Mouse (Mus musculus) limb, embryonic 12.5 days (tissue): ENCODE measurements around the gene Rad9b. TPM values are rescaled to one million over a fixed set of nuclear protein-coding genes. Genes with fewer than 3 reads are reported as not detected.
"Not testable (repeated sequence)": the region's sequence is repeated elsewhere in the genome, so short reads cannot be mapped to it uniquely, and the experiment has no call there.

Experiments
- ATAC-seq: fragments of 200-750 bp; cut with Nextera tagmentation; 2 replicates; pipeline ENCODE4 v1.8.0; 2017; ENCODE audit warnings: low read depth, moderate TSS enrichment; ENCODE audit not compliant: insufficient number of reproducible peaks, insufficient read depth, low FRiP score, low TSS enrichment
- H3K27ac ChIP-seq: fragments of 300-500 bp; sonication (generic); 2 replicates; pipeline ENCODE4 v1.5.1; 2016; ENCODE audit warnings: mild to moderate bottlenecking, moderate library complexity
- H3K27me3 ChIP-seq: fragments of 300-500 bp; sonication (generic); 2 replicates; pipeline ENCODE4 v1.6.1; 2016; ENCODE audit warnings: mild to moderate bottlenecking, moderate library complexity
- H3K36me3 ChIP-seq: fragments of 300-500 bp; sonication (generic); 2 replicates; pipeline ENCODE4 v1.6.1; 2016; ENCODE audit warnings: mild to moderate bottlenecking, moderate library complexity
- H3K4me1 ChIP-seq: fragments of 300-500 bp; sonication (generic); replicated peaks from 2 replicates; pipeline ENCODE4 v1.6.1; 2016
- H3K4me2 ChIP-seq: fragments of 300-500 bp; sonication (generic); 2 replicates; pipeline ENCODE4 v1.6.1; 2016; ENCODE audit warnings: mild to moderate bottlenecking, moderate library complexity
- H3K4me3 ChIP-seq: fragments of 300-500 bp; sonication (generic); replicated peaks from 2 replicates; pipeline ENCODE4 v1.5.1; 2016; ENCODE audit warnings: mild to moderate bottlenecking
- H3K9ac ChIP-seq: fragments of 300-500 bp; sonication (generic); replicated peaks from 2 replicates; pipeline ENCODE4 v1.6.1; 2016; ENCODE audit warnings: mild to moderate bottlenecking, moderate library complexity
- H3K9me3 ChIP-seq: fragments of 300-500 bp; sonication (generic); 2 replicates; pipeline ENCODE4 v1.6.1; 2016; ENCODE audit warnings: mild to moderate bottlenecking, moderate library complexity
- WGBS: fragments of 180-500 bp; shearing (Covaris S2); methylation state at CpG from one replicate; pipeline ENCODE4 v1.1.7; 2016; 5-methylcytosine and 5-hydroxymethylcytosine counted together
- polyA plus RNA-seq: library from polyadenylated mRNA; unstranded; fragments of >200 nt; fragmentation: Nextera tagmentation; extraction: Ambion mirVana; gene quantifications from 2 replicates; pipeline ENCODE4 v1.2.1, GENCODE M21; 2016

Gene Rad9b
- polyA plus RNA-seq, 1 experiment from 2014 or later, result 15.8 TPM

GRCm38 (mm10) chr5:122323523-122323922 lies 30.5 kb downstream of the Rad9b start:
- Histone ChIP-seq H3K27me3 (no peaks in the 10 kb centered on the region), H3K27ac (no peak overlapping the region), H3K4me3 (no peak overlapping the region), H3K9me3 (no peaks in the 10 kb centered on the region), H3K4me2 (no peak overlapping the region), H3K9ac (no peak overlapping the region), H3K36me3 (peaks cover 62% of the 10 kb centered on the region), H3K4me1 (peaks cover 6% of the 10 kb centered on the region)
- ATAC-seq, result no peak
- 76% methylated on average over 8 of the region's 8 CpGs for WGBS

DNA sequence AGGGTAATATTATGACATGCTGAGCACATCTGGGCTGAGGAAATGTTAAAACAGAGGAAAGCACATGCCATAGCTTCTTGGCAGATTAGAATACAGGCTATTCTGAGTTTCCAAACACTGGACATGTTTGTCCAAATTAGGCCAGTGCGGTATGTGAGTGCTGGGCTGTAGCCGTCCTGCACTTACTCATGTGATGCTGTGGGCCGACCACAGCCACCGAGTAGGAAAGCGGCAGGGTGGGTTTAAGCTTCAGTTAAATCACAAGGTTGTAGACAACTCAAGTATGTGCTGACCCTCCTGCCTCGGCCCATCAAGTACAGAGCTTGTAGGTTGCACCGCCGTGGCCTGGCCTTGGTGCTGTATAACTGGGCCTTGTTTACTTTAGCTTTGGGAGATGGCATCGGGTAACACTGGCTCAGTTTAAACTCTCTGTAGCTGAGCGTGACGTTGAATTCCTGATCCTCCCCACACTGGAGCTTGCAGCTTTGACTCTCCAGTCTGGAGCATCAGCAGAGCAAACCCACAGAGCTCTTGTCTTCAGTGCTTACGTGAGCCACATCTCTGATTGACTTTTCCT lies 33.7 kb downstream of the Rad9b start:
- peaks cover 72% of the 10 kb centered on the region for H3K36me3 ChIP-seq
- no peak overlapping the region for H3K4me2 ChIP-seq
- no peak overlapping the region for H3K9ac ChIP-seq
- H3K9me3 ChIP-seq, result no peaks in the 10 kb centered on the region
- H3K4me3 ChIP-seq, result no peak overlapping the region
- no peaks in the 10 kb centered on the region for H3K27me3 ChIP-seq
- WGBS, result 62% methylated on average over 12 of the region's 12 CpGs
- no peak for ATAC-seq
- peaks cover 7% of the 10 kb centered on the region for H3K4me1 ChIP-seq
- no peak overlapping the region for H3K27ac ChIP-seq

DNA sequence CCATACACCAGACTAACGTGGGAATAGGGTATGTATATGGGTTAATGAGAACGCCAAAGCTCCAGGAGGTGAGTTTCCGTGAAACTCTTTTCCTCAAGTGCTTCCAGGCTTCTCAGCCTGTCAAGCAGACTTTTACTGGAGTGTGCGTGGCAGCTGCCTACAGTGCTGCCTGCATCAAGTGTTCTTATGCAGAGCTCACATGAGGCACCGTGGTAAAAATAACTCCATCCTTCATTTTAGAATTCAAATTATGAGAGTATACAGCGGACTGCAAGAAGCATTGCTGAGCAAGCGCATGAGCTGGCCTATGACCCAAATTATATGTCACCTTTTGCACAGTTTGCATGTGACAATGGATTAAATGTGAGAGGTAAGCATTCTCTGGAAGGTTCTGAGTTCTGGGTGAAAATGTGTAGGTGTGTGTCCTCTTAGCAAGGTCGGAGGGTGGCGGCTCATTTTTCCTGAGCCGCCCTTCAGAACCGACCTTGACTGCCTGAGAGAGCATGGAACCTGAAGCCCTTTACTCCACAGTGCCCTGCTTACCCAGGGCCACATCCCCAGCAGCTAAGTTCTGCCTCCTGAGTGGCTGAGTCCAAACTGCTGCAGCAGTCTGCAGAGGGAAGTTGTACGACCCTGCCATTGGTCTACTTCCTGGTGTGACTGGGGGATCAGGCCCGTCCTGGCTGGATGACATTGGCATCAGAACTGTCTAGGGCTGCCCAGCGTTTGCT lies 34.4 kb downstream of the Rad9b start:
- H3K4me1 ChIP-seq, result peaks cover 7% of the 10 kb centered on the region
- H3K4me3 ChIP-seq, result no peak overlapping the region
- no peaks in the 10 kb centered on the region for H3K9me3 ChIP-seq
- WGBS, result 77% methylated on average over 14 of the region's 14 CpGs
- no peak overlapping the region for H3K27ac ChIP-seq
- no peak overlapping the region for H3K4me2 ChIP-seq
- H3K9ac ChIP-seq, result no peak overlapping the region
- no peak for ATAC-seq
- H3K36me3 ChIP-seq, result peaks cover 67% of the 10 kb centered on the region
- no peaks in the 10 kb centered on the region for H3K27me3 ChIP-seq

- not testable (repeated sequence) for H3K9ac ChIP-seq, H3K4me1 ChIP-seq, H3K9me3 ChIP-seq, H3K4me2 ChIP-seq, H3K27me3 ChIP-seq, ATAC-seq, H3K4me3 ChIP-seq, H3K27ac ChIP-seq
- peaks cover 68% of the 10 kb centered on the region for H3K36me3 ChIP-seq
- whole genome bisulfite sequencing, result 82% methylated on average over 3 of the region's 3 CpGs
These were observed 35.1 kb downstream of the Rad9b start for GRCm38 (mm10) chr5:122318976-122319375.

- WGBS, result 71% methylated on average over 3 of the region's 3 CpGs
- Histone ChIP-seq H3K9me3 (no peaks in the 10 kb centered on the region), H3K4me2 (no peak overlapping the region), H3K27ac (no peak overlapping the region), H3K4me3 (no peak overlapping the region), H3K36me3 (peaks cover 74% of the 10 kb centered on the region), H3K4me1 (peaks cover 7% of the 10 kb centered on the region), H3K27me3 (no peaks in the 10 kb centered on the region), H3K9ac (no peak overlapping the region)
- ATAC-seq, result no peak
These were observed 35.9 kb downstream of the Rad9b start for GRCm38 (mm10) chr5:122318100-122318499.

DNA sequence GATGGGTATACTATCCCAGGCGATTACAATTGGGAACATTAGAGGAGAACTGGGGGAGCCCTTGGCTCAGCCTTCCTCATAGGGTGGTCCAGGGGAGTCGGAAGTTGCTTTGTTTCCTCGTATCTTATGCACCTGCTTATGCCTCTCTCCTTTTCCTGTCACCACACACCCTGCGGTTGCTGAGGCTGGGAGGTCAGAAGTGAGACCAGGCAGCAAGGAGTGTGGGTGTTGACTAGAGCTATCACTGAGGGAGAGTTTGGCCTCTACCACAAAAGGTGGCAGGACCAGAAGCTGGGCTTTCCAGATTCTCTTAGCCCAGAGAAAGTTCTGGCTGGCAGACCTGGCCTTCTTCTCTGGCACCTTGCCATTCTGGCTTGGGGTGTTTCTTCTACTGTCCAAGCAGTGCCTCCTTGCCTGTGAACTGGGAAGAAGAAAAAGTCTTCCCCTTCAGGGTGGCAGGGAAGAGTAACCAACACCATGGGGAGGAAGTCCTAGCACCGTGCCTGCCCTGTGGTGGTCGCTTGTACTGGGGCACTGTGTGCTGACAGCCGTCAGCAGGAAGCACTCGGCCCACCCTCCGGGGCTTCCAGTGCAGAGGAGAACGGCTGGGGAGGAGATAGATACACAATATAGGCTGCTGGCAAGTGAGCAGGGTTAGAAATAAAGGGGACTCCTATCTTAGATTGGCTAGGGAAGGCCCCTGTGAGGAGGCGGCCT lies 36.5 kb downstream of the Rad9b start:
- WGBS, result 85% methylated on average over 11 of the region's 11 CpGs
- ATAC-seq, result no peak
- H3K27ac ChIP-seq, result no peak overlapping the region
- no peak overlapping the region for H3K4me3 ChIP-seq
- H3K27me3 ChIP-seq, result no peaks in the 10 kb centered on the region
- H3K36me3 ChIP-seq, result peaks cover 74% of the 10 kb centered on the region
- H3K4me2 ChIP-seq, result no peak overlapping the region
- no peaks in the 10 kb centered on the region for H3K9me3 ChIP-seq
- H3K4me1 ChIP-seq, result peaks cover 7% of the 10 kb centered on the region
- no peak overlapping the region for H3K9ac ChIP-seq

GRCm38 (mm10) chr5:122314966-122315667 lies 38.9 kb downstream of the Rad9b start:
- peaks cover 68% of the 10 kb centered on the region for H3K36me3 ChIP-seq
- no peak for ATAC-seq
- WGBS, result 73% methylated on average over 20 of the region's 20 CpGs
- H3K27me3 ChIP-seq, result no peaks in the 10 kb centered on the region
- H3K4me1 ChIP-seq, result peaks cover 7% of the 10 kb centered on the region
- no peak overlapping the region for H3K4me3 ChIP-seq
- H3K4me2 ChIP-seq, result no peak overlapping the region
- no peak overlapping the region for H3K27ac ChIP-seq
- no peak overlapping the region for H3K9ac ChIP-seq
- no peaks in the 10 kb centered on the region for H3K9me3 ChIP-seq

- Histone ChIP-seq H3K4me1 (no peaks in the 10 kb centered on the region; the same call in 1 of the 2 replicates), H3K36me3 (peaks cover 71% of the 10 kb centered on the region), H3K9me3 (no peaks in the 10 kb centered on the region), H3K27me3 (no peaks in the 10 kb centered on the region), H3K4me3 (no peak overlapping the region), H3K27ac (no peak overlapping the region), H3K9ac (no peak overlapping the region), H3K4me2 (no peak overlapping the region)
- no peak for ATAC-seq
- 90% methylated on average over 17 of the region's 17 CpGs for WGBS
These were observed 40.9 kb downstream of the Rad9b start for GRCm38 (mm10) chr5:122312942-122313684.

- Histone ChIP-seq H3K27ac (no peak overlapping the region), H3K36me3 (peaks cover 67% of the 10 kb centered on the region), H3K9me3 (no peaks in the 10 kb centered on the region), H3K9ac (no peak overlapping the region), H3K4me2 (no peak overlapping the region), H3K27me3 (no peaks in the 10 kb centered on the region), H3K4me1 (no peaks in the 10 kb centered on the region; the same call in 1 of the 2 replicates), H3K4me3 (no peak overlapping the region)
- no peak for ATAC-seq
- 93% methylated on average over 4 of the region's 4 CpGs for WGBS
These were observed 41.7 kb downstream of the Rad9b start for GRCm38 (mm10) chr5:122312346-122312745.

GRCm38 (mm10) chr5:122311692-122312091 lies 42.3 kb downstream of the Rad9b start:
- Histone ChIP-seq H3K36me3 (peaks cover 61% of the 10 kb centered on the region), H3K27me3 (no peaks in the 10 kb centered on the region), H3K9me3 (no peaks in the 10 kb centered on the region), H3K27ac (no peak overlapping the region), H3K4me1 (no peaks in the 10 kb centered on the region; the same call in 1 of the 2 replicates), H3K9ac (no peak overlapping the region), H3K4me3 (no peak overlapping the region), H3K4me2 (no peak overlapping the region)
- 71% methylated on average over 7 of the region's 7 CpGs for WGBS
- ATAC-seq, result no peak
